Mouse (Mus musculus) erythroblast, adult 5-6 weeks (primary cell): ENCODE measurements at regions not wholly inside any gene's neighbourhood (a gene's known extent, or its start where the extent isn't known, plus 50 kb on each side); places are given as distances from the start of the nearest gene placed in this dataset.
A peak's percentile ranks its signal among the peaks of the same experiment; 100 is the strongest.

ENCODE experiments used
- ATAC-seq: replicated peaks from 2 replicates; pipeline ENCODE4 v1.8.0; 2016; ENCODE audit warnings: moderate number of reproducible peaks, mild to moderate bottlenecking, moderate TSS enrichment, inconsistent platforms; ENCODE audit not compliant: poor library complexity, low FRiP score, severe bottlenecking

DNA sequence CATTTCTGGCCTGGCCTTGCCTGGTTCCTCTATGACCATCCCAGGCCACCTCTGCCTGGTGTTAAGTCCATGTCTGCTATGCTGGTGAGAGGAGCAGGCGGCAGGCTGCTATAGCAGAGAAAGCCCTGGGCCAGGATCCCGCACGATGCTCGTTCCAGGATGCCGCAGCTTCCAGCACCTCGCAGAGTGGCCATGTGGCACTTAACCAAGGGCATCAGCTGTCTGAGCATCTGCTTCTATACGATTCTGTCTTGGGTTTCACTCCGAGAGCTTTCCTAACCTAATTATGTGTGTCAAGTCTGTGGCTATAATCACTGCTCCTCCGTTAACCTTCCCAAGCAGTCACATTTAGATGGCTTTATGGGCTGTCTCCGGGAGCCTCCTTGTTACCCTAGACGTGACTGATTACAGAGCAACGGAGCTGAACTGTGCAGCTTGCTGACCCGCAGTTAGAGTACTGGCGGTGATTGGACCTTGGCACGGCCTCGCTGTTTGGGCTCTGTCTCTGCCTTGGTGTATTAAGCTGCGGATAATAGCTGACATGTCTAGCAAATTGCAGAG, 64.4 kb downstream of the Ackr3 start:
- no peak for ATAC-seq

DNA sequence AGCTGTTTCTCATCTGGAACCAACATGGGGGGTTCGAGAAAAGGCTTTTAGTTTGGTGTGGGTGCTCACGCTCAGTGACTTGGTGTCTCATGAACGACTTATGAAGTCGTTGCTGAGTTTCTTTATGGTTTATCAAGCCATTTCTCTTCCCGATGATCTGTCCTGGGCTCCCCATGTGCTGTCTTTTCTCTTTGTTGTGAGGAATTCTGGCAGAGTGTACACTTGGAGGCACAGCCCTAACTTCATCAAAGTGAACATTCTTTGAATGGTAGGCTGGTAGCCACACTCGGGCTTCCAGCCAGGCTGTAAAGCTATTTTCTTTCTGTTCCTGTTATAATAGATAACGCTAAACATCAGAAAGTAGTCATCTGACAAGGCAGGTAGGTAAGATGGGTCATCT, 65.2 kb downstream of the Ackr3 start:
- ATAC-seq = no peak

DNA sequence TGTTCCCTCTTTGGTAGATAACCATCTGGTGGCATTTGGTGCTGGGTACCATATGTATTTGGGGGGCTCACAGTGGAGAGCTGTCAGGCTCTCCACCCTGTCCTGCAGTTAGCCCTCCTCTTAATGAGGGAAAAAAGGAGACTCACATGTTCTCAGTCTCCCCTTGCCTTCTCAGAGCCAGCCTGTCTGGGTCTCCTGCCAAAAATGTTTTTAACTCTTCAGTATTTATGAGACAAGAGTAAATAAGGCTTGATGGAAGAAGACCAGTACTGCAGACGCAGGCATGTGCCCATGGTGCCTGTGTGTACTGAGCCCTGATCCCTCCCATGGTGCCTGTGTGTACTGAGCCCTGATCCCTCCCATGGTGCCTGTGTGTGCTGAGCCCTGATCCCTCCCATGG, 66.1 kb downstream of the Ackr3 start:
- ATAC-seq = no peak

DNA sequence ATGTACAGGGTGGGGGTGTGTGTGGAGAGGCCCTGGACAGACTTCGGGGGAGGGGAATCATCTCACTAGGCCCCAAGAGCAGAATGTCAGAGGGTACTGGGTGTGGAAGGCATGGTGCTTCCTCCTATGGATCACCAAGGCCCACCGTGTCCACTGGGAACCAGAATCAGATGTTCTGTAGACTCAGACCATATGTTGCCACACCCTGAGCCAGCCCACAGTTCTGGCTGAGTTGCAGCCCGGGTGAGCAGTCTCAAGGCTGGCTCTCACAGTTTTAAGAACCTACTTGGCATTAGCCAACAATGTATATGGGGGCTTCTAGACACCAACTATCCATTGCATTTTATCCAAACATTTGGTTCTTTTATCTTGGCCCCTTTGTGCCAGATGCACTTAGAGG, 67.5 kb downstream of the Ackr3 start:
- no peak for ATAC-seq

DNA sequence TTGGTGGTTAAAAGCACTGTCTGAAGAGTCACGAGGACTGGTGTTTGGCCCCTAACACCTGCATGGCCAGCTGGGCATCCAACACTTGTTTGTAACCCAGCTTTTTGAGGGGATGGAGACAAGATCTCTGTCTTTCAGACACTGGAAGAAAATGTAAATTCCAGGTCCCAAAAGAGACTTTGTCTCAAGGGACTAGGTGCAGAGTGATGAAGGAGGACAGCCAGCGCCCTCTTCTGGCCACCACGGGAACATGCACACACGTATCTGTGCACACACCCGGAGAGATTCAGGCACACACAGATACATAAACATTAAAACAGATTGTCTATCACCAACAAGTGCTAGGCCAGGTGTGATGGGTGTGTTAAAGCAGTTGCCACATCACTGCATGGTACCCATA, 68.6 kb downstream of the Ackr3 start:
- no peak for ATAC-seq

DNA sequence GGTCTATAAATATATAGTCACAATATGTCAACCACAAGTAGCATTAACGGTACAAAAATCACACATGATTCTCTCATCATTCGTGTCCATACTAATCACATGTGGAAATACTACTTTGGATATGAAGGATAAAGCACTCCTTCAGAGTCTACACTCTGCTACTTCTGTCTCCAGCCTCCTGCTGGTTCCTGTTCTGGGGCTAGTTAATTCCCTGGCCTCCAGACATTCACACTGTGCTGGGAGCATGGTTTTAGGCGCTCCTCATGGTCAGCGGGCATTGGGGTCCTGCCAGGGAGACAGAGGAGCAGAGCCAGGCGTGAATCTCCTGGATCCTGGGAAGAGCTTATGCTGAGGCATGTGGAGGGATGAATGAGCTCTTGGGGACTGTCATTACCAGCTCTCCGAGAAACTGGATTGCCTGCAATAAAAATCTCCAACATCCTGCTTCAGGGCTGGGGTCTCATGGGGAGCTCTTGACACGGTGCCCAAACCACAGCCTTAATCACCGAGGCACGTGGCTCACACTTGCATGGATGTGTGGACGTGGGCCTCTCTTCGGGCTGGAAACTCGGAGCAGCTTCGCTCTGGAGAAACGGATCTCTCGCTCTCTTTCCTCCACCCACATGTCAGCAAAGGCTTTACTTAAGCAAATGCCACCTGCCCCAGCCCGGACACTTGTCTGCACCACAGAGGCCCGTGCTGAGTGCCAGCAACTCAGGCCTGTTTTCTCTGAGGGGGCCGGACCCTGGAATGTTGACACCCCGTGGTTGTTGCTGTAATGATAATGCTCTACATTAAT, 69.2 kb downstream of the Ackr3 start:
- ATAC-seq = no peak

DNA sequence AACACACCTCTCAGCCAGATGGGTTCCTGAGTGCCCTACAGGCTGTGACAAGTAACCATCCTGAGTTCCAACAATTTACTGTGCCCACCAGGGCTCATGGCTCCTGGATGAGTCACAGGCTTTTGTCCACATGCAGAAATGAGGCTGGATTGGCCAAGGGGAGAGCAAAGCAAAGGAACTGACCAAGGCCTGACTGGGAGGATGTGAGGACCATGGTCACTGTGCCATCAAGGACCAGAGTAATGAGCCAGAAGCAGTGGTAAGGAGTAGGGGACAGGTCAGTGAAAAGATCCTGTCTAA, 69.8 kb downstream of the Ackr3 start:
- no peak for ATAC-seq

DNA sequence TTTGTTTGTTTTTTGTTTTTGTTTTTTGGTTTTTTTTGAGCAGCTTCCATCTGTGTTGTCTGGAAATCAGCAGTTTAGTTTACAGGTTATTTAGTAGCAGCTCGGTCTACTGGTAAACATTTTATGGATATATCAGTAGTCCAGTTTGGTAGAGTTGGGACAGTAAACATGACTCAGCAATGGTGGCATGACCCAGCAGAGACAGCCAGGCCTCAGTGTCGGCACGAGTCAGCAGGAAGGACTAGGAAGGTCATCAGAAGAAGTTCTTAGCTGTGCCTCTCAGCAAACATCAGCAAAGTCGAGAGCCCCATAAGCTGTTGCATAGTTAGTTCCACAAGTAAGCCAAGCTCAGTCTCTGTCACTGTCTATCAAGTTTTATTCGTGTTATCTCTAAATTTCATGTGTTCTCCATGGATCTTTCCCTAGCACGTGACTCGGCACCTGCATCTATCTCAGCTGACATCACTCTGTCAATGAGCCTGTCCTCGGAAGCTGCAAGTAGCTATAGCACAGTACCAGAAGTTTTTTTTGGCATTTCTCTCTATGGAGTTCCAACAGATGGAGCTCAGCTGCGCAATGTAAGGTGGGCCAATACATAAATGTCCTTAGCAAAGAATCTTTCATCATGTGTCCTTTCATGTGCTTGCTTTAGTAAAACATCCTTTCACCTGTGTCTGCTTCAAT, 71.3 kb downstream of the Ackr3 start:
- peak; percentile 81 for ATAC-seq

DNA sequence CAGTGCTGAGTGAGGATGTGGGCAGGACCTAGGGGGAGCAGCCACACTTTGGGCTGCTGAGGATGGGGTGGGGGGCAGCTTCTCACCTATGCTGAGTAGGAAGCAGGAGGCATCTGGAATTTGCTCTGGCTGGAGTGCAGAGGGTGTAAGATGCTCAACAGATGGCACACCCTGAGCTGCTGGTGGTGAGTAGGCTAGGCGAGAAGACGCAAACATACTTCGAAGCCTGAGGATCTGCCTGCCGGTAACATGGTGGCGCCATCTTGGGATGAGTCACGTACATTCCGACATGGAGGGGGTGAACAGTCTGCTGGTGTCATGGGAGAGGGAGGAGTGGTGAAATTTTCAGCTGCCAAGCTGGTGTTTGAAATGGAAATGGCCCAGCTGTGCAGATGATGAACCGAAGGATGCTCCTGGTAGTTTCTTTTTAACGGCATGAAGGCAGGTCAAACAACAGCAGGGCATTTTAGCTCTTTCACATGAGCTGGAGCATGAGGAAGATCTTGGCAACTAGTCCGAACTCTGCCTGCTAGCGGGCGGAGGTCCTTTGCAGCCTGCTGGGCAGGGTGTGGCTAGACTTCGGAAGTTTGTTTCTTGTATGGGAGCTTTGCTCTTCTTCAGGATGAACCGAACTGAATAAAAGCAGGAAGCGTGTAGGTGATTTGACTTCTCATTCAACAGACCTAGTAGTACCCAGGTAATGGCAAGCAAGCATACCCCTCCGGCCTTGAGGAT, 72.2 kb downstream of the Ackr3 start:
- peak; percentile 8; the same call in 1 of the 2 replicates for ATAC-seq

DNA sequence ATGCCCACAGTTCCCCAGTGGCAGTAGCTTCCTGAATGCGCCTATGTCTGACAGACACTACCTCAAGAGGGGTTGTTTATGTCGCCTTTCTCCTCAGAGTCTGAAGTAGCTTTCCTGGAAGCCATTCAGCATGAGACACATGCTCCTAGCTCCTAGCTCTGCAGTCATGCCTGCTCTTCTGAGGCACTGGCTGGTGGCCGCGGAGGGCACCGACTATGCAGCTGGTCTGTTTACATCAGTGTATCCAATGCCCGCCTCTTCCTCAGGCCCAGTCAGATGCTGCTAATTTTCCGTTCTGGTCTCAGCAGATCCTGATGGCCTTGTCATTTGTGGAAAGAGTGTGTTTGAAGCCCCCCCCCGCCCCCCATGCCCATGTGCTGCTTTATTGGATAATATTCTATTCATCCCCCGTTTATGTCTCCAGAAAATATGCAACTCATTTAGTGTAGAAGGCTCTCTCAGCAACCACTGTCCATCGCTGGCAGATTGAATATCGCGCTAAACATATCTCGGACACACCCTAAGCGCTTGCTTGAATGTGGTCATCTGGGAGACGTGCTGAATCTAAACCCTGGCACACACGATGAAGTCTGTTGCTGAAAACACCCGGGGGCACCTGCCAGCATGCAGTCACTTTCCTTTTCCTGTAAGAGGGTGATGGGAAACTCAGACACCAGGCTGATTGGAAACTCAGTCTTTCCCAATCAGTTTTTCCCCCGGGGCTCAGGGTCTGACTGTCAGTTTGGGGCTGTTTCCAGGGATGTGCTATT, 73.9 kb downstream of the Ackr3 start:
- no peak for ATAC-seq

DNA sequence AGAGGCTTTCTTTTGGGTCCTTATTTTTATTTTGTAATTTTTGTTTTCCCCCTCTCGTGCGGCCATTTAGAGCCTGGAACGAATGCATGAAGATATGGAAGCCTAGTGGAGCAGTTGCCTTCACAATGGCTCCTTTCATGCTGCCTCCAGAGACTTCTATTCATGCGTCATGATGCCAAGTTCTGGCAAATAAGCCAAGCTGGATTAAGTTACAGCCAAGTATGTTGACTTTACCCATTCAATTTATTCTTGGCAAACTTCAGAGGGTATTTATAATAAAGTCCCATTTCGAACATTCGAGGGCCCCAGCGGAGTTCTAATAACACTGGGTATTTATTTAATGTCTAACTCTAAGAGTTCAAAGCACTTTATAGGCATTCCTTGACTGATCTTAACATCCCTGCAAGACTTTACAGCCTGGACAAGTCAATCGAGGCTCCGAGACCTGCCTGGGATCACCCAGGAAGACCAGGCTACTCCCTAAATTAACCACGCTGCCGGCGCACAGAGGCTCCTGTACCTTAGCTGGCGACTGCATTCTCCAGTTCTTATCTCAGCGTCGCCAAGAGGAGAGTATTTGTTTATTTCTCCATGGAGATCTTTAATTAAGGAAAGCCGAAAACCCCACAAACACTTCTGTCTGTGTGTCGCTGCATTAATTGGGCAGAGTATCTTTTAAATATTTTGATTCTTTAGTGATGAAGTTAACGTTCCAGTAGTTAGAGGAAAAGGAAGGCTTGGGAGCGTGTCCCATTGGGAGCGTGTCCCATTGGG, 75.5 kb downstream of the Ackr3 start:
- no peak for ATAC-seq

DNA sequence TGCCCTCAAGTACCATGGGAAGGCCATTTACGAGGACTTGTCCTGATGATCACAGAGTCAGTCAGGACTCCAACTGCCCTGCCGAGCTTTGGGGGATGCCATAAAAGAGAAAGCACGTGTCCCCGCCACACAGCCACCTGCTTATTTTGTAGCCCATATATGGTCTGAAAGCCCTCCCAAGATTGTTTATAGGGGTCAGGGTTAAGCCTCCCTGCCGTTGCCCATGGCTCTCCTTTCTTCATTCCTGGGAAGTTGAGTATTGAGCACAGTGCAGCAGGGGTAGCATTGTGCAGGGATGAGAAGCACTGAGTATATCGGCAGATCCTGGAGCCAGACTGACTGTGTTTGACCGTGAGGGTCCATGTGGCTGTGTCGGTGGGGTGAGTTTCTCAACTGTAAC, 76.4 kb downstream of the Ackr3 start:
- ATAC-seq = no peak

DNA sequence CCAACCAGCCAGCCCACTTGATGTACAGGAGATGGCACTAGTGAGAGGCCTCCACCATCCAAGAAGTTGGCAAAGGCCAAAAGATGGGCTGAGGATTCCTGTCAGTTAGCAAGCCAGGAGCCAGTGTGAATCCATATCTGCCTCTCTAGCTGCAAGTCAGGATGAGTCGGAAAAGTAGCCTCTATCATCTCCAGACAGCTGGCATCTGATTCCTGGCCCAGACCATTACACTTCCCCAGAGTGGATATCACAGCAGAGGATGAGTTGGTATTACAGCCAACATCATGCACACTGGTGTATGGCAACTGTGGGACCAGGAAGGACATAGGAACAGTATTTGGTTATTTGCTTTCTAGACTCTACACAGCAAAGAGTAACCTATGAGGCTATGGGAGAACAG, 77.5 kb downstream of the Ackr3 start:
- ATAC-seq = peak; percentile 77

DNA sequence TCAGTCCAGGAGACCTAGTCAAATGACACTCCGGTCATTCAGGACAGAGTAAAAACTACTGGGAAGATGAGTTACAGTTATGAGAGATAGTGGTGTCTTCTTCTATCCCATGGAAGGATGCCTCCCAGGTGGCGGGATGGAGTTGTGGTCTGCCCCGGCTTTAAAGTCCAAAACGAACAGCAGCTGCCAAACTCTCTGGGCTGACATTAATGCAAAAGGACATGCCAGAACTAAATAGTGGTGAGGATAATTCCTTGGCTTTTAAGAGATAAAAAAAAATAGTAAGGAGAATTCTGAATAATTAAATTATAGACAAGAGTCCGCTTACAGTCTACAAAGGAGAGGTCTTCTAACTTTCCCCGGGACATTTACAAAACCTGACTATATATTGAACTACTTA, 78.2 kb downstream of the Ackr3 start:
- no peak for ATAC-seq

DNA sequence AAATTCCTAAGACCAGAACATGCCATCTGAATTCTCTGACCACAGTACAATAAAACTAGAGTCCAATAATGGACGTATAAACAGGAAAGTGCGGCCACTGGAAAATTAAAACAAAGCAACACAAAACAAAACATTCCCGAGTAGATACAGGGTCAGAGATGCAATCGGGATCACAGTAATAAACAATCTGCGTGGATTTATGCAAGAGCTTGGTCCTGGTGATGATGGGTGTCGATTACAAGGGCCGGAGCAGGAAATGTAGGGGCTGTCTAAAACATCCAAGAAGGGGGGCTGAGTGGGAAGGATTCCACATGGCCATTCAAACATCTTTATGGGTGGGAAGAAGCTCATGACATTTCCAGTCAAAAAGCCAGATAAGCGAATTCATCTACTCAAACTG, 78.6 kb downstream of the Ackr3 start:
- ATAC-seq = no peak

DNA sequence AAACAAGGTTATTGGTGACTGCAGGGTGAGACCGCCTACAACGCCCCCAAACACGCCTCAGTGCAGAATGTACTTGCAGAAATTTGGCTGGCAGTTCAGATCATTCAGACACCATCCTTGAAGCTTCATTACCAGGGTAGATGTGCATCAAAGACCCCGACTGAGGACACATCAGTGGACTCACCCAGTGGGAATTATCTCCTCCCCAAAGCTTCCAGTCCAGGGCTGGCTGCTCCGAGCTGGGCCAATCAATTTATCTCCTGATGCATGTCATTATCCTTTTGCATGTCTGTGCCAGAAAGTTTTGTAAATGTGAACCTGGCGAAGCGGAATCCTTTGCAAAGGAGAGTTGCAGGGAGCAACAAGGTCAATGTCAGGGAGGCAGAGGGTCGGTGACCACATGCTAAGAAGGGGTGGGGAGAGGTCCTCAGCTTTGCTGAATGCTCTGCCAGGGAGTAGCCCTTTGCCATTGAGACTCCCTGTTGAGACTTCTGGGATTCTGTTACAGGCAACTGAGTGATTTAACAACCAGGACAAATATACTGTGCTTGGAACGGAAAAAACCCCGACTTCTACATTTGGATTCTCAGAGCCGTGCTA, 79.5 kb downstream of the Ackr3 start:
- ATAC-seq = no peak

DNA sequence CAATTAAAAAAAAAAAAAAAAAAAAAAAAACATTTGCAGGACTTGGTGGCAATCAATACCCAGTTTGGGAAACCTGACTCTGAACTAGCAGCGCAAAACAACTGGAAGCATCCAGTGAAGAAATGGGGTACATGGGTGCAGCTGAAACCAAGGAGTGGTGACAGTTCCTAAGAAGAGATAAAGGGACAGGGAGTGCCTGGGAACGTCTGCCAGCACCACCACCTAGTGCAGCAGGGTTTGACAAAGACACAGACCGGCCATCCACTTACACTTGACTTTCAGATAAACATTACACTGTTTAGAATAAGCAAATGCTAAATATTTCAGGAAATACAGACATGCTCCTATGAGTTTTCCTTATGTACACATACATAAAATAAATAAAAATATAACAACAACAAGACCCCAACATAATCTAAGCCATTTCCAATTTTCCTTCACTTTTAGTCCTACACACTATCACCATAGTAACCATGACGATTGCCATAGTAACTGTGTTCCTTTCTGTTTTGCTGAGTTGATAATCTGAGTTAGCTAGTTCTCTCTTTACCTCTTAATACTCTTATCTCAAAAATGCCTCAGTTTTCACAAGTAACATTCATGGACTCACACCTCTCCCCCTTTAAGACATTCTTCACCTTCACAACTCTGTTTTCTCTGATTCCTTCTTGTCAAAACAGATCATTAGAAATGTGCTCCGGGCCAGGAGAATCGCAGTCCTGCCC, 80.3 kb downstream of the Ackr3 start:
- peak; percentile 49 for ATAC-seq

DNA sequence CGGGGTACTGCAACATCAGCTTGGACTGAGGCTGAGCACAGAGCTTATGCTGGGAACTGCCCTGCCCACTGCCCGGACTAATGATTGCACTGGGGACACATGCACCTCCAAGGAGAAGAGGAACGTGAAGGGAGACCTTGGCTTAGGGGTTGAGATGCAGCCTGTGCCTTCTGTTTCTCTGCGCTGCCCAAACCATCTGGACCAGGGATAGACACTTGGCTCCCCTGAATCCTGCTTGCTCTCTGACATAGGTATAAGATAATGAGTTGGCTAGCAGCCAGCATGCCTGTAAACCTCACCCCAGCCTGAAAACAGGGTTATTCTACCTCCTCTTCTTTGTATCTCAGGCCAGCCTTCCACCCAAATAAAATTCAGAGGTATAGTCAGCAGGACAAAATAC, 81.5 kb downstream of the Ackr3 start:
- ATAC-seq = no peak
